Mouse (Mus musculus): ENCODE measurements around the gene Zbp1. TPM values are rescaled to one million over a fixed set of nuclear protein-coding genes. Genes with fewer than 3 reads are reported as not detected.

Zbp1 gene
- polyA plus RNA-seq, 1 experiment from 2014 or later, result not detected

DNA sequence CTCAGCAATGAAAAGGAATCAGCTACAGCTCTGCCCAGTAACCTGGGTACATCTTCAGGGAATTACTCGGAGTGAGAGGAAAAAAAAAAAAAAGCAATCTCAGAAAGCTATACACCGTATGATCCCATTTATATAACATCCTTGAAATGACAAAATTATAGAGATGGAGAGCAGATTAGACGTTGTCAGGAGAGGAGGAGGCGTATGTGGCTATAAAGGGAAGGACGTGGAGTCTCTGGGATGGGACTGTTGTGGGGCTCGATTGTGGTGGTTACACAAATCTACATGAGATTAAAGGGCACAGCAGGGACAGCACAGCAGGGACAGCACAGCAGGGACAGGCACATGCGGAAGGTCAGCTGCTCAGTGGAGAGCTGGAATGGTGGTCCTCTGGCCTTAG lies 30.1 kb upstream of the Zbp1 start:
- Histone ChIP-seq H3K4me1 (replicated peaks; ENCODE audit: control insufficient read depth, insufficient read depth, low read length) (peaks cover 77% of the 10 kb centered on the region), H3K27ac (ENCODE audit: low read length) (no peak overlapping the region), H3K9me3 (ENCODE audit: control insufficient read depth, low read length) (no peaks in the 10 kb centered on the region), H3K4me3 (replicated peaks; ENCODE audit: low read length) (no peak overlapping the region), H3K27me3 (replicated peaks; ENCODE audit: control insufficient read depth, insufficient read depth, low read length) (no peaks in the 10 kb centered on the region), H3K4me2 (ENCODE audit: low read length) (no peak overlapping the region), H3K36me3 (ENCODE audit: control insufficient read depth, insufficient read depth) (no peaks in the 10 kb centered on the region), H3K9ac (replicated peaks; ENCODE audit: low read depth, low read length) (no peak overlapping the region)
- ATAC-seq, result no peak
- whole genome bisulfite sequencing, result 79% methylated on average over 7 of the region's 7 CpGs

- no peaks in the 10 kb centered on the region for H3K36me3 ChIP-seq (ENCODE audit: control insufficient read depth, insufficient read depth)
- no peaks in the 10 kb centered on the region for H3K9me3 ChIP-seq (ENCODE audit: control insufficient read depth, low read length)
- peaks cover 77% of the 10 kb centered on the region for H3K4me1 ChIP-seq (replicated peaks; ENCODE audit: control insufficient read depth, insufficient read depth, low read length)
- no peak overlapping the region for H3K4me3 ChIP-seq (replicated peaks; ENCODE audit: low read length)
- no peaks in the 10 kb centered on the region for H3K27me3 ChIP-seq (replicated peaks; ENCODE audit: control insufficient read depth, insufficient read depth, low read length)
- WGBS, result 33% methylated on average over 2 of the region's 2 CpGs
- no peak overlapping the region for H3K27ac ChIP-seq (ENCODE audit: low read length)
- no peak overlapping the region for H3K9ac ChIP-seq (replicated peaks; ENCODE audit: low read depth, low read length)
- H3K4me2 ChIP-seq (ENCODE audit: low read length), result no peak overlapping the region
- ATAC-seq, result no peak
Measured at GRCm38 (mm10) chr2:173247911-173248310, 29.2 kb upstream of the Zbp1 start.

GRCm38 (mm10) chr2:173247197-173247596 lies 28.5 kb upstream of the Zbp1 start:
- peaks cover 75% of the 10 kb centered on the region for H3K4me1 ChIP-seq (replicated peaks; ENCODE audit: control insufficient read depth, insufficient read depth, low read length)
- 17% methylated on average over 2 of the region's 2 CpGs for WGBS
- no peak overlapping the region for H3K4me2 ChIP-seq (ENCODE audit: low read length)
- ATAC-seq, result no peak
- no peak overlapping the region for H3K27ac ChIP-seq (ENCODE audit: low read length)
- no peaks in the 10 kb centered on the region for H3K27me3 ChIP-seq (replicated peaks; ENCODE audit: control insufficient read depth, insufficient read depth, low read length)
- H3K4me3 ChIP-seq (replicated peaks; ENCODE audit: low read length), result no peak overlapping the region
- H3K9ac ChIP-seq (replicated peaks; ENCODE audit: low read depth, low read length), result no peak overlapping the region
- no peaks in the 10 kb centered on the region for H3K36me3 ChIP-seq (ENCODE audit: control insufficient read depth, insufficient read depth)
- H3K9me3 ChIP-seq (ENCODE audit: control insufficient read depth, low read length), result no peaks in the 10 kb centered on the region

DNA sequence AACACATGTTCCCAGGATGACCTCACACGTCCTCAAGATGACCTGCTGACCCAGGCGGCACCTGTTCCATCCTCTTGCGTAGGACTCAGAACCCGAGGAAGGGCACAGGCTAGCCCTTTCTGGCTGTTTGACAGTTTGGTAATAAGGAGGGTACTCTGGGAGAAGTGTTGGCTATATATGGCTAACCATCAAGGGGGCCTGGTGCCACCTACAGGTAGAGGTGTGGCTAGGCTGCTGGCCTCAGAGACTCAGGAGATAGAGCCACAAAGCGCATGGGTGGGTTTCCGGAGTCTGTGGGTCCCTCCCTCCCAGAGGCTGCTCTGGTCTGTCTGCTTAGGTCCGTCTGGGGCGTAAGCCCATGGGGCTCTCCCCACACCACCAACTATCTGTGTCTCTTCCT lies 28.0 kb upstream of the Zbp1 start:
- no peaks in the 10 kb centered on the region for H3K36me3 ChIP-seq (ENCODE audit: control insufficient read depth, insufficient read depth)
- no peaks in the 10 kb centered on the region for H3K9me3 ChIP-seq (ENCODE audit: control insufficient read depth, low read length)
- H3K9ac ChIP-seq (replicated peaks; ENCODE audit: low read depth, low read length), result no peak overlapping the region
- ATAC-seq, result no peak
- H3K4me2 ChIP-seq (ENCODE audit: low read length), result no peak overlapping the region
- no peak overlapping the region for H3K4me3 ChIP-seq (replicated peaks; ENCODE audit: low read length)
- WGBS, result 73% methylated on average over 8 of the region's 8 CpGs
- H3K27ac ChIP-seq (ENCODE audit: low read length), result no peak overlapping the region
- H3K4me1 ChIP-seq (replicated peaks; ENCODE audit: control insufficient read depth, insufficient read depth, low read length), result peaks cover 70% of the 10 kb centered on the region
- no peaks in the 10 kb centered on the region for H3K27me3 ChIP-seq (replicated peaks; ENCODE audit: control insufficient read depth, insufficient read depth, low read length)

GRCm38 (mm10) chr2:173245258-173245657 lies 26.5 kb upstream of the Zbp1 start:
- H3K27ac ChIP-seq (ENCODE audit: low read length), result no peak overlapping the region
- no peaks in the 10 kb centered on the region for H3K9me3 ChIP-seq (ENCODE audit: control insufficient read depth, low read length)
- peaks cover 70% of the 10 kb centered on the region for H3K4me1 ChIP-seq (replicated peaks; ENCODE audit: control insufficient read depth, insufficient read depth, low read length)
- H3K9ac ChIP-seq (replicated peaks; ENCODE audit: low read depth, low read length), result no peak overlapping the region
- H3K4me3 ChIP-seq (replicated peaks; ENCODE audit: low read length), result no peak overlapping the region
- H3K4me2 ChIP-seq (ENCODE audit: low read length), result no peak overlapping the region
- no peak for ATAC-seq
- no peaks in the 10 kb centered on the region for H3K27me3 ChIP-seq (replicated peaks; ENCODE audit: control insufficient read depth, insufficient read depth, low read length)
- no peaks in the 10 kb centered on the region for H3K36me3 ChIP-seq (ENCODE audit: control insufficient read depth, insufficient read depth)
- 73% methylated on average over 20 of the region's 20 CpGs for WGBS

- Histone ChIP-seq H3K4me1 (replicated peaks; ENCODE audit: control insufficient read depth, insufficient read depth, low read length) (peaks cover 63% of the 10 kb centered on the region), H3K4me3 (replicated peaks; ENCODE audit: low read length) (no peak overlapping the region), H3K27ac (ENCODE audit: low read length) (no peak overlapping the region), H3K4me2 (ENCODE audit: low read length) (no peak overlapping the region), H3K27me3 (replicated peaks; ENCODE audit: control insufficient read depth, insufficient read depth, low read length) (no peaks in the 10 kb centered on the region), H3K9ac (replicated peaks; ENCODE audit: low read depth, low read length) (no peak overlapping the region), H3K9me3 (ENCODE audit: control insufficient read depth, low read length) (no peaks in the 10 kb centered on the region), H3K36me3 (ENCODE audit: control insufficient read depth, insufficient read depth) (no peaks in the 10 kb centered on the region)
- 78% methylated on average over 3 of the region's 3 CpGs for WGBS
- ATAC-seq, result no peak
Measured at GRCm38 (mm10) chr2:173244108-173244507, 25.4 kb upstream of the Zbp1 start.

- ATAC-seq, result no peak
- no peaks in the 10 kb centered on the region for H3K9me3 ChIP-seq (ENCODE audit: control insufficient read depth, low read length)
- no peak overlapping the region for H3K4me2 ChIP-seq (ENCODE audit: low read length)
- H3K27me3 ChIP-seq (replicated peaks; ENCODE audit: control insufficient read depth, insufficient read depth, low read length), result no peaks in the 10 kb centered on the region
- WGBS, result 61% methylated on average over 9 of the region's 9 CpGs
- H3K9ac ChIP-seq (replicated peaks; ENCODE audit: low read depth, low read length), result no peak overlapping the region
- no peak overlapping the region for H3K4me3 ChIP-seq (replicated peaks; ENCODE audit: low read length)
- peaks cover 65% of the 10 kb centered on the region for H3K4me1 ChIP-seq (replicated peaks; ENCODE audit: control insufficient read depth, insufficient read depth, low read length)
- H3K36me3 ChIP-seq (ENCODE audit: control insufficient read depth, insufficient read depth), result no peaks in the 10 kb centered on the region
- H3K27ac ChIP-seq (ENCODE audit: low read length), result no peak overlapping the region
Measured at GRCm38 (mm10) chr2:173243616-173244015, 24.9 kb upstream of the Zbp1 start.

- H3K9me3 ChIP-seq (ENCODE audit: control insufficient read depth, low read length), result no peaks in the 10 kb centered on the region
- no peak overlapping the region for H3K4me3 ChIP-seq (replicated peaks; ENCODE audit: low read length)
- H3K4me1 ChIP-seq (replicated peaks; ENCODE audit: control insufficient read depth, insufficient read depth, low read length), result peaks cover 70% of the 10 kb centered on the region
- no peak overlapping the region for H3K4me2 ChIP-seq (ENCODE audit: low read length)
- H3K27ac ChIP-seq (ENCODE audit: low read length), result no peak overlapping the region
- no peaks in the 10 kb centered on the region for H3K27me3 ChIP-seq (replicated peaks; ENCODE audit: control insufficient read depth, insufficient read depth, low read length)
- ATAC-seq, result peak; percentile 57
- H3K36me3 ChIP-seq (ENCODE audit: control insufficient read depth, insufficient read depth), result no peaks in the 10 kb centered on the region
- H3K9ac ChIP-seq (replicated peaks; ENCODE audit: low read depth, low read length), result no peak overlapping the region
- 12% methylated on average over 12 of the region's 12 CpGs for WGBS
Measured at GRCm38 (mm10) chr2:173242874-173243273, 24.2 kb upstream of the Zbp1 start.

DNA sequence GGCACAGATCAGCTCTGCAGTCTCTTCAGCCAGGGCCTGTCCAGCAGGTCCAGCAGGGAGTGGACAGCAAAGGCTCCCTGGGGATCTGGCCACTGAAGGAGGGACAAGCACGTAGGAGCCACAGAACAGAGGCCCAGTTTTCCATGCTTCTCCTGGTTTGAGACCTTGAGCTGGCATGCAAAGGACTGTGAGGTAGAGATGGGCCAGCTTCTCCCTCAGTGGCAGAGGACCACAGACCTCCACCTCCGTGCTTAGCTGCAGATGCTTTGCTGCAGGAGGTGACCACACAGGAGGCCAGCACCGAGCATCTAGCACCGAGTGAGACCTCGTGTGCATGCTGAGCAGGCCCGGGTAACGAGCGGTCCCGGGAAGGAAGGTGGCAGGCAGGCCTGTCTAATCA lies 22.0 kb upstream of the Zbp1 start:
- H3K4me1 ChIP-seq (replicated peaks; ENCODE audit: control insufficient read depth, insufficient read depth, low read length), result peaks cover 73% of the 10 kb centered on the region
- H3K4me2 ChIP-seq (ENCODE audit: low read length), result no peak overlapping the region
- no peak overlapping the region for H3K9ac ChIP-seq (replicated peaks; ENCODE audit: low read depth, low read length)
- no peaks in the 10 kb centered on the region for H3K9me3 ChIP-seq (ENCODE audit: control insufficient read depth, low read length)
- no peaks in the 10 kb centered on the region for H3K27me3 ChIP-seq (replicated peaks; ENCODE audit: control insufficient read depth, insufficient read depth, low read length)
- H3K4me3 ChIP-seq (replicated peaks; ENCODE audit: low read length), result no peak overlapping the region
- WGBS, result 30% methylated on average over 9 of the region's 9 CpGs
- 0 out of 2 replicates have a peak overlapping the region, but pooled peaks have one; percentile 41 for H3K27ac ChIP-seq (ENCODE audit: low read length)
- no peaks in the 10 kb centered on the region for H3K36me3 ChIP-seq (ENCODE audit: control insufficient read depth, insufficient read depth)
- peak; percentile 28; the same call in 1 of the 2 replicates for ATAC-seq

DNA sequence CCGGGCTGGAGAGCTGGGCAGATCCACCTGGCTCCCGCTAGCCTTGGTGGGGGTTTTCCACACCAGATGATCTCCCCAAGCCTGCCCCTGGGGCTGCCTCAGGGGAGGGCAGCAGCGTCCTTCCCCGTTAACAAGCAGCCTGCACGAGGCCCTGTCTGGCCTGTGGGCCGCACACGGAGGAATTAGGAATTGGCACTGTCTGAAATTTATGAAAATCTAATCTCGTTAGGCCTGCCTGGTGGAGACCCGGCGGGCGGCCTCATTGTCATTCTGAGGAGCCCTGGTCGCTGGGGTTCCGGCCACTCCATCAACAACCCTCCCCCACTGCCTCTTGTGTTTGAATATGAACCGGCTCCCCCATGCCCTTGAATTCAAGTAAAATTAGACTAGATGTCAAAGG lies 19.8 kb upstream of the Zbp1 start:
- Histone ChIP-seq H3K4me1 (replicated peaks; ENCODE audit: control insufficient read depth, insufficient read depth, low read length) (peaks cover 69% of the 10 kb centered on the region), H3K4me3 (replicated peaks; ENCODE audit: low read length) (no peak overlapping the region), H3K27ac (ENCODE audit: low read length) (no peak overlapping the region), H3K9ac (replicated peaks; ENCODE audit: low read depth, low read length) (no peak overlapping the region), H3K27me3 (replicated peaks; ENCODE audit: control insufficient read depth, insufficient read depth, low read length) (no peaks in the 10 kb centered on the region), H3K36me3 (ENCODE audit: control insufficient read depth, insufficient read depth) (no peaks in the 10 kb centered on the region), H3K4me2 (ENCODE audit: low read length) (no peak overlapping the region), H3K9me3 (ENCODE audit: control insufficient read depth, low read length) (no peaks in the 10 kb centered on the region)
- ATAC-seq, result peak; percentile 8; the same call in 1 of the 2 replicates
- 5% methylated on average over 14 of the region's 14 CpGs for WGBS
